Mouse (Mus musculus): ENCODE data around the gene Cnn2. TPM values are rescaled to one million over a fixed set of nuclear protein-coding genes. Genes with fewer than 3 reads are reported as not detected.

Gene Cnn2
- polyA plus RNA-seq, 1 experiment, result 4.4 TPM

GRCm38 (mm10) chr10:80015583-80015982 lies 27.2 kb downstream of the Cnn2 start:
- H3K4me3 ChIP-seq (ENCODE audit: control insufficient read depth, low read depth, low read length), result no peak overlapping the region
- H3K27me3 ChIP-seq (ENCODE audit: control insufficient read depth, insufficient read depth, low read length), result no peaks in the 10 kb centered on the region
- TF ChIP-seq CTCF (IDR thresholded peaks at IDR 0.05; ENCODE audit: control insufficient read depth, insufficient read depth, insufficient replicate concordance, low read depth, low read length), result no peak
- no peak for TF ChIP-seq POLR2A (IDR thresholded peaks at IDR 0.05; ENCODE audit: control insufficient read depth, low read depth, low read length)
- H3K36me3 ChIP-seq (ENCODE audit: control insufficient read depth, insufficient read depth, low read length), result no peaks in the 10 kb centered on the region
- no peaks in the 10 kb centered on the region for H3K4me1 ChIP-seq (ENCODE audit: control insufficient read depth, insufficient read depth, low read length)
- H3K27ac ChIP-seq (ENCODE audit: control insufficient read depth, insufficient read depth, low read depth, low read length), result no peak overlapping the region

GRCm38 (mm10) chr10:80016511-80016910 lies 28.1 kb downstream of the Cnn2 start, which contains the start of gene Arhgap45:
Gene Arhgap45, plus strand, starts transcription at chr10:80016653.
- TF ChIP-seq POLR2A (IDR thresholded peaks at IDR 0.05; ENCODE audit: control insufficient read depth, low read depth, low read length), result no peak
- TF ChIP-seq CTCF (IDR thresholded peaks at IDR 0.05; ENCODE audit: control insufficient read depth, insufficient read depth, insufficient replicate concordance, low read depth, low read length), result no peak
- no peak within 1 kb of the TSS for H3K4me3 ChIP-seq (ENCODE audit: control insufficient read depth, low read depth, low read length)
- no peaks in the 10 kb centered on the region for H3K27me3 ChIP-seq (ENCODE audit: control insufficient read depth, insufficient read depth, low read length)
- no peaks in the 10 kb centered on the region for H3K36me3 ChIP-seq (ENCODE audit: control insufficient read depth, insufficient read depth, low read length)
- peaks cover 2% of the 10 kb centered on the region; the same call in 1 of the 2 replicates for H3K4me1 ChIP-seq (ENCODE audit: control insufficient read depth, insufficient read depth, low read length)
- no peak within 1 kb of the TSS for H3K27ac ChIP-seq (ENCODE audit: control insufficient read depth, insufficient read depth, low read depth, low read length)

- no peak overlapping the region for H3K4me3 ChIP-seq (ENCODE audit: control insufficient read depth, low read depth, low read length)
- peaks cover 2% of the 10 kb centered on the region; the same call in 1 of the 2 replicates for H3K4me1 ChIP-seq (ENCODE audit: control insufficient read depth, insufficient read depth, low read length)
- no peaks in the 10 kb centered on the region for H3K27me3 ChIP-seq (ENCODE audit: control insufficient read depth, insufficient read depth, low read length)
Observed at GRCm38 (mm10) chr10:80016931-80017330, 28.5 kb downstream of the Cnn2 start.

GRCm38 (mm10) chr10:80017361-80017760 lies 29.0 kb downstream of the Cnn2 start:
- Histone ChIP-seq H3K27ac (ENCODE audit: control insufficient read depth, insufficient read depth, low read depth, low read length) (no peak overlapping the region), H3K4me3 (ENCODE audit: control insufficient read depth, low read depth, low read length) (no peak overlapping the region), H3K4me1 (ENCODE audit: control insufficient read depth, insufficient read depth, low read length) (peaks cover 2% of the 10 kb centered on the region; the same call in 1 of the 2 replicates), H3K27me3 (ENCODE audit: control insufficient read depth, insufficient read depth, low read length) (no peaks in the 10 kb centered on the region), H3K36me3 (ENCODE audit: control insufficient read depth, insufficient read depth, low read length) (no peaks in the 10 kb centered on the region)
- TF ChIP-seq POLR2A (IDR thresholded peaks at IDR 0.05; ENCODE audit: control insufficient read depth, low read depth, low read length) (no peak), CTCF (IDR thresholded peaks at IDR 0.05; ENCODE audit: control insufficient read depth, insufficient read depth, insufficient replicate concordance, low read depth, low read length) (no peak)

More at GRCm38 (mm10) chr10:80016931-80017330, 28.5 kb downstream of the Cnn2 start:
- H3K27ac ChIP-seq (ENCODE audit: control insufficient read depth, insufficient read depth, low read depth, low read length), result no peak overlapping the region
- TF ChIP-seq POLR2A (IDR thresholded peaks at IDR 0.05; ENCODE audit: control insufficient read depth, low read depth, low read length), result no peak
- no peak for TF ChIP-seq CTCF (IDR thresholded peaks at IDR 0.05; ENCODE audit: control insufficient read depth, insufficient read depth, insufficient replicate concordance, low read depth, low read length)
- H3K36me3 ChIP-seq (ENCODE audit: control insufficient read depth, insufficient read depth, low read length), result no peaks in the 10 kb centered on the region

GRCm38 (mm10) chr10:80017771-80018170 lies 29.4 kb downstream of the Cnn2 start:
- peaks cover 2% of the 10 kb centered on the region; the same call in 1 of the 2 replicates for H3K4me1 ChIP-seq (ENCODE audit: control insufficient read depth, insufficient read depth, low read length)
- no peak overlapping the region for H3K4me3 ChIP-seq (ENCODE audit: control insufficient read depth, low read depth, low read length)
- H3K36me3 ChIP-seq (ENCODE audit: control insufficient read depth, insufficient read depth, low read length), result no peaks in the 10 kb centered on the region
- H3K27me3 ChIP-seq (ENCODE audit: control insufficient read depth, insufficient read depth, low read length), result no peaks in the 10 kb centered on the region
- no peak for TF ChIP-seq CTCF (IDR thresholded peaks at IDR 0.05; ENCODE audit: control insufficient read depth, insufficient read depth, insufficient replicate concordance, low read depth, low read length)
- no peak for TF ChIP-seq POLR2A (IDR thresholded peaks at IDR 0.05; ENCODE audit: control insufficient read depth, low read depth, low read length)
- H3K27ac ChIP-seq (ENCODE audit: control insufficient read depth, insufficient read depth, low read depth, low read length), result no peak overlapping the region

GRCm38 (mm10) chr10:80018739-80019297 lies 30.4 kb downstream of the Cnn2 start:
- no peak overlapping the region for H3K27ac ChIP-seq (ENCODE audit: control insufficient read depth, insufficient read depth, low read depth, low read length)
- H3K4me3 ChIP-seq (ENCODE audit: control insufficient read depth, low read depth, low read length), result no peak overlapping the region
- H3K36me3 ChIP-seq (ENCODE audit: control insufficient read depth, insufficient read depth, low read length), result no peaks in the 10 kb centered on the region
- TF ChIP-seq CTCF (IDR thresholded peaks at IDR 0.05; ENCODE audit: control insufficient read depth, insufficient read depth, insufficient replicate concordance, low read depth, low read length) (no peak), POLR2A (IDR thresholded peaks at IDR 0.05; ENCODE audit: control insufficient read depth, low read depth, low read length) (no peak)
- H3K27me3 ChIP-seq (ENCODE audit: control insufficient read depth, insufficient read depth, low read length), result no peaks in the 10 kb centered on the region
- peaks cover 2% of the 10 kb centered on the region; the same call in 1 of the 2 replicates for H3K4me1 ChIP-seq (ENCODE audit: control insufficient read depth, insufficient read depth, low read length)

- no peak overlapping the region for H3K27ac ChIP-seq (ENCODE audit: control insufficient read depth, insufficient read depth, low read depth, low read length)
Observed at GRCm38 (mm10) chr10:80019471-80020131, 31.2 kb downstream of the Cnn2 start.

More at GRCm38 (mm10) chr10:80019471-80020131, 31.2 kb downstream of the Cnn2 start:
- H3K4me1 ChIP-seq (ENCODE audit: control insufficient read depth, insufficient read depth, low read length), result peaks cover 4% of the 10 kb centered on the region; the same call in 1 of the 2 replicates
- H3K36me3 ChIP-seq (ENCODE audit: control insufficient read depth, insufficient read depth, low read length), result no peaks in the 10 kb centered on the region
- H3K27me3 ChIP-seq (ENCODE audit: control insufficient read depth, insufficient read depth, low read length), result no peaks in the 10 kb centered on the region
- TF ChIP-seq CTCF (IDR thresholded peaks at IDR 0.05; ENCODE audit: control insufficient read depth, insufficient read depth, insufficient replicate concordance, low read depth, low read length) (no peak), POLR2A (IDR thresholded peaks at IDR 0.05; ENCODE audit: control insufficient read depth, low read depth, low read length) (no peak)
- H3K4me3 ChIP-seq (ENCODE audit: control insufficient read depth, low read depth, low read length), result no peak overlapping the region

Measured in testis, adult 2 months (tissue).